Mouse (Mus musculus) heart, embryonic 12.5 days (tissue): ENCODE data around the gene Odf3. TPM values are rescaled to one million over a fixed set of nuclear protein-coding genes. Genes with fewer than 3 reads are reported as not detected.
A peak's percentile ranks its signal among the peaks of the same experiment; 100 is the strongest.

Experiments used
- ATAC-seq: fragments of 200-750 bp; cut with Nextera tagmentation; 2 replicates; pipeline ENCODE4 v1.8.0; 2017; ENCODE audit warnings: moderate TSS enrichment, moderate library complexity; ENCODE audit not compliant: insufficient number of reproducible peaks, low FRiP score
- H3K27ac ChIP-seq: fragments of 300-500 bp; sonication (generic); 2 replicates; pipeline ENCODE4 v1.5.1; 2016; ENCODE audit warnings: mild to moderate bottlenecking, moderate library complexity; ENCODE audit not compliant: poor library complexity, severe bottlenecking
- H3K27me3 ChIP-seq: fragments of 300-500 bp; sonication (generic); replicated peaks from 2 replicates; pipeline ENCODE4 v1.6.1; 2016; ENCODE audit warnings: mild to moderate bottlenecking, moderate library complexity
- H3K36me3 ChIP-seq: fragments of 300-500 bp; sonication (generic); 2 replicates; pipeline ENCODE4 v1.6.1; 2016; ENCODE audit warnings: mild to moderate bottlenecking, moderate library complexity
- H3K4me1 ChIP-seq: fragments of 300-500 bp; sonication (generic); replicated peaks from 2 replicates; pipeline ENCODE4 v1.6.1; 2016; ENCODE audit warnings: mild to moderate bottlenecking
- H3K4me2 ChIP-seq: fragments of 300-500 bp; sonication (generic); 2 replicates; pipeline ENCODE4 v1.6.1; 2016; ENCODE audit warnings: mild to moderate bottlenecking, moderate library complexity
- H3K4me3 ChIP-seq: fragments of 300-500 bp; sonication (generic); 2 replicates; pipeline ENCODE4 v1.5.1; 2016; ENCODE audit warnings: mild to moderate bottlenecking
- H3K9ac ChIP-seq: fragments of 300-500 bp; sonication (generic); 2 replicates; pipeline ENCODE4 v1.6.1; 2016; ENCODE audit warnings: mild to moderate bottlenecking, moderate library complexity
- H3K9me3 ChIP-seq: fragments of 300-500 bp; sonication (generic); replicated peaks from 2 replicates; pipeline ENCODE4 v1.6.1; 2016; ENCODE audit warnings: mild to moderate bottlenecking, moderate library complexity
- WGBS: fragments of 180-500 bp; shearing (Covaris S2); methylation state at CpG from one replicate; pipeline ENCODE4 v1.1.7; 2016; 5-methylcytosine and 5-hydroxymethylcytosine counted together
- polyA plus RNA-seq: library from polyadenylated mRNA; unstranded; fragments of >200 nt; fragmentation: Nextera tagmentation; extraction: Ambion mirVana; gene quantifications from 2 replicates; pipeline ENCODE4 v1.2.1, GENCODE M21; 2016

Odf3 gene
- polyA plus RNA-seq, 1 experiment from 2014 or later = not detected

GRCm38 (mm10) chr7:140828171-140828881 is 19.3 kb upstream of the Odf3 start:
- no peak overlapping the region for H3K27ac ChIP-seq
- no peak overlapping the region for H3K9ac ChIP-seq
- H3K9me3 ChIP-seq = no peaks in the 10 kb centered on the region
- peaks cover 10% of the 10 kb centered on the region for H3K27me3 ChIP-seq
- WGBS = 26% methylated on average over 8 of the region's 8 CpGs
- no peaks in the 10 kb centered on the region for H3K4me1 ChIP-seq
- ATAC-seq = no peak
- peak overlapping the region; percentile 8; the same call in 1 of the 2 replicates for H3K4me2 ChIP-seq
- H3K36me3 ChIP-seq = no peaks in the 10 kb centered on the region
- no peak overlapping the region for H3K4me3 ChIP-seq

- WGBS = 65% methylated on average over 6 of the region's 6 CpGs
- no peaks in the 10 kb centered on the region for H3K4me1 ChIP-seq
- H3K9me3 ChIP-seq = no peaks in the 10 kb centered on the region
- no peaks in the 10 kb centered on the region for H3K36me3 ChIP-seq
- no peak overlapping the region for H3K9ac ChIP-seq
- H3K27ac ChIP-seq = no peak overlapping the region
- no peak for ATAC-seq
- peaks cover 25% of the 10 kb centered on the region for H3K27me3 ChIP-seq
- no peak overlapping the region for H3K4me2 ChIP-seq
- no peak overlapping the region for H3K4me3 ChIP-seq
Measured at GRCm38 (mm10) chr7:140831447-140831846, 16.2 kb upstream of the Odf3 start.

- Histone ChIP-seq H3K9me3 (no peaks in the 10 kb centered on the region), H3K4me2 (no peak overlapping the region), H3K27me3 (peaks cover 40% of the 10 kb centered on the region), H3K4me1 (no peaks in the 10 kb centered on the region), H3K4me3 (no peak overlapping the region), H3K27ac (no peak overlapping the region), H3K36me3 (no peaks in the 10 kb centered on the region), H3K9ac (no peak overlapping the region)
- WGBS = 66% methylated on average over 4 of the region's 4 CpGs
- no peak for ATAC-seq
Measured at GRCm38 (mm10) chr7:140833341-140833740, 14.3 kb upstream of the Odf3 start.

GRCm38 (mm10) chr7:140834968-140835757 is 12.4 kb upstream of the Odf3 start, which contains the start of gene Urah:
TSS of gene Urah (plus strand) at chr7:140835018.
- Histone ChIP-seq H3K9ac (no peak within 1 kb of the TSS), H3K4me3 (no peak within 1 kb of the TSS), H3K4me1 (no peaks in the 10 kb centered on the region), H3K27ac (no peak within 1 kb of the TSS), H3K36me3 (no peaks in the 10 kb centered on the region), H3K27me3 (peaks cover 56% of the 10 kb centered on the region), H3K4me2 (no peak within 1 kb of the TSS), H3K9me3 (no peaks in the 10 kb centered on the region)
- 36% methylated on average over 20 of the region's 20 CpGs for WGBS
- no peak for ATAC-seq

- Histone ChIP-seq H3K4me2 (no peak overlapping the region), H3K4me1 (no peaks in the 10 kb centered on the region), H3K9me3 (no peaks in the 10 kb centered on the region), H3K27me3 (peaks cover 59% of the 10 kb centered on the region), H3K36me3 (no peaks in the 10 kb centered on the region), H3K4me3 (no peak overlapping the region), H3K27ac (no peak overlapping the region), H3K9ac (no peak overlapping the region)
- ATAC-seq = no peak
- WGBS = 50% methylated on average over 2 of the region's 2 CpGs
Measured at GRCm38 (mm10) chr7:140835758-140836087, 11.9 kb upstream of the Odf3 start.

GRCm38 (mm10) chr7:140836243-140837115 is 11.1 kb upstream of the Odf3 start:
- H3K4me1 ChIP-seq = no peaks in the 10 kb centered on the region
- no peaks in the 10 kb centered on the region for H3K9me3 ChIP-seq
- H3K27ac ChIP-seq = no peak overlapping the region
- H3K4me2 ChIP-seq = no peak overlapping the region
- no peak overlapping the region for H3K4me3 ChIP-seq
- peaks cover 64% of the 10 kb centered on the region for H3K27me3 ChIP-seq
- 74% methylated on average over 9 of the region's 9 CpGs for WGBS
- H3K9ac ChIP-seq = no peak overlapping the region
- no peaks in the 10 kb centered on the region for H3K36me3 ChIP-seq
- no peak for ATAC-seq

GRCm38 (mm10) chr7:140839556-140839955 is 8.0 kb upstream of the Odf3 start:
- Histone ChIP-seq H3K9ac (no peak overlapping the region), H3K36me3 (no peaks in the 10 kb centered on the region), H3K4me3 (no peak overlapping the region), H3K27ac (no peak overlapping the region), H3K4me2 (no peak overlapping the region), H3K9me3 (no peaks in the 10 kb centered on the region), H3K4me1 (no peaks in the 10 kb centered on the region), H3K27me3 (peaks cover 87% of the 10 kb centered on the region)
- WGBS = 50% methylated on average over 5 of the region's 5 CpGs
- ATAC-seq = no peak

GRCm38 (mm10) chr7:140840750-140841735 is 6.6 kb upstream of the Odf3 start:
- H3K36me3 ChIP-seq = no peaks in the 10 kb centered on the region
- H3K4me1 ChIP-seq = no peaks in the 10 kb centered on the region
- H3K9me3 ChIP-seq = no peaks in the 10 kb centered on the region
- no peak overlapping the region for H3K9ac ChIP-seq
- WGBS = 33% methylated on average over 19 of the region's 19 CpGs
- no peak overlapping the region for H3K4me2 ChIP-seq
- H3K4me3 ChIP-seq = no peak overlapping the region
- peaks cover 82% of the 10 kb centered on the region for H3K27me3 ChIP-seq
- H3K27ac ChIP-seq = no peak overlapping the region
- no peak for ATAC-seq

GRCm38 (mm10) chr7:140843806-140844205 is 3.8 kb upstream of the Odf3 start:
- Histone ChIP-seq H3K27me3 (peaks cover 75% of the 10 kb centered on the region), H3K4me2 (no peak overlapping the region), H3K36me3 (no peaks in the 10 kb centered on the region), H3K4me1 (peaks cover 4% of the 10 kb centered on the region; the same call in 1 of the 2 replicates), H3K9me3 (no peaks in the 10 kb centered on the region), H3K9ac (no peak overlapping the region), H3K4me3 (no peak overlapping the region), H3K27ac (no peak overlapping the region)
- ATAC-seq = no peak
- WGBS = 72% methylated on average over 7 of the region's 7 CpGs

- Histone ChIP-seq H3K9me3 (no peaks in the 10 kb centered on the region), H3K36me3 (no peaks in the 10 kb centered on the region), H3K4me1 (peaks cover 4% of the 10 kb centered on the region; the same call in 1 of the 2 replicates), H3K4me2 (no peak within 1 kb of the TSS), H3K9ac (no peak within 1 kb of the TSS), H3K27me3 (peaks cover 63% of the 10 kb centered on the region), H3K27ac (no peak within 1 kb of the TSS), H3K4me3 (no peak within 1 kb of the TSS)
- 29% methylated on average over 14 of the region's 14 CpGs for WGBS
- ATAC-seq = peak; percentile 68
Measured at GRCm38 (mm10) chr7:140844905-140845665, 2.5 kb upstream of the Odf3 start, which contains the start of gene Scgb1c1. TSS of gene Scgb1c1 (plus strand) at chr7:140845547.
